Mouse (Mus musculus): ENCODE results near the gene 6030468B19Rik.

DNA sequence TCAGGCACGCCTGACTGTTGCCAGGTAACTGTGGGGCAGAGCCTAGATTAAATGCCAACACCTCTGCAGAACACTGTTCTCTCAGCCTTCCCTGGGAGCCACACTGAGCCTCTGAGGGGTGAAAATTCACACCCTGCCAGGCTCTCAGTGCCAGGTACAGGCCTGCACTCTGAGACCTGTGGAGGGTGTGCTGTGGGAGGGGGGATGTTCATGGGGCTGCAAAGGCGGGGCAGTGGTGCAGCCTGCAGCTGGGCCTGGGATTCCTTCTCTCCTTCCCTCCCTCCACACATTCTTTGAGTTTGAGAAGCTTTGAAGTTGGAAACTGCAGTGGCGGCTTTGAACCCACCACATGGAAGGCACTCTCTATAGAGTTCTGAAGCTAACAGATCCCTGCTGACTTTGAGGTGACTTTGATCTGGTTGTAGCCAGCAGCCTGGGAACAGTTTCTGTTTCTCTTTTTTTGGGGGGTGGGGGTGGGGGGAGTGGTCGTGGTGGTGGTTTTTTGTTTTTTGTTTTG is 3.4 kb upstream of the 6030468B19Rik start:
- TF ChIP-seq EP300 (IDR thresholded peaks at IDR 0.05; ENCODE audit: insufficient read depth, low read depth, low read length) (no peak), CTCF (IDR thresholded peaks at IDR 0.05) (no peak)

All from heart, adult 2 months (tissue).